Mouse (Mus musculus): ENCODE data around the gene Arpc2. TPM values are rescaled to one million over a fixed set of nuclear protein-coding genes. Genes with fewer than 3 reads are reported as not detected.

The Arpc2 gene
- 100 to 1,000 TPM; 611 to 878 (median 637) TPM for polyA plus RNA-seq (2017; shearing (Covaris generic))

GRCm38 (mm10) chr1:74235938-74236589 lies at the start of gene Arpc2:
Gene Arpc2 (plus strand): TSS chr1:74236084.
- peak; percentile 77 for ATAC-seq

DNA sequence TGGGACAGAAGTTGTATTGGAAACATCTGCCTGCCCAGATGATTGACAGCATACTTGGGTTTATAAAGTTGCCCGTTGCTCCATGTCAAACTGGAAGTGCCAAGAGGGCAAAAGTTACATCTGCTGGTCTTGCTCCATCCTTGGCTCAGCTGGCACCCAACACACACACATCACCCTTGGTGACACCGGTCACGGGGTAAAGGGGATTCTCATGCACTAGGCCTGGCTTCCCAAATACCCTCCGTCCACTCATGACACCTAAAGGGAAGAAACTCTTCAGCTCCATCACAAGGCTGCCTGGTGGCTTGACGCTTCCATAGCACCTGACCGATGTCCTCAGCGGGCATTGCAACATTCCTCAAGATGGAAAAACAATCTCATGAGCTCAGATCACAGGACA lies 45.4 kb upstream of the Arpc2 start:
- ATAC-seq = no peak

- no peak for ATAC-seq
Measured at GRCm38 (mm10) chr1:74192711-74193110, 43.2 kb upstream of the Arpc2 start.

DNA sequence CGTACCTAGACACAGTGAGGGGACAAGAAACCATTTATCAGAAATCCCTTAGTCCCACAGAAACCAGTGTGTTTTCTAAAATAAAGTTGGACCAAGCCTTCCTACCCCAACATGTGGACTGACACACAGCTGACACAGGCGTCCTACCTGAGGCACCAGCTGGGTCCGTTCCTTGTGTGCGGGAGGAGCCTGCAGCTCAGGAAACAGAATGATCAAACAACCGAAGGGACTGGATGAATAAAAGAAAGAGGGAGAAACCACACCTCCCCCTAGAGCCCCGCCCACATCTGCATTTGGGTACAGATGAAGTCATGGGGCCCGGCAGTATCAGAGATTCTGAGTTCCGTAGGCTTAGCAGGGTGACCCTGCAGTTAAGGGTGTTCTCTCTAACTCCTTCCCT lies 41.4 kb upstream of the Arpc2 start, which contains the start of gene Cxcr1:
Gene Cxcr1 (minus strand): TSS at position 187 of the 400 bp plus-strand sequence.
- no peak for ATAC-seq

DNA sequence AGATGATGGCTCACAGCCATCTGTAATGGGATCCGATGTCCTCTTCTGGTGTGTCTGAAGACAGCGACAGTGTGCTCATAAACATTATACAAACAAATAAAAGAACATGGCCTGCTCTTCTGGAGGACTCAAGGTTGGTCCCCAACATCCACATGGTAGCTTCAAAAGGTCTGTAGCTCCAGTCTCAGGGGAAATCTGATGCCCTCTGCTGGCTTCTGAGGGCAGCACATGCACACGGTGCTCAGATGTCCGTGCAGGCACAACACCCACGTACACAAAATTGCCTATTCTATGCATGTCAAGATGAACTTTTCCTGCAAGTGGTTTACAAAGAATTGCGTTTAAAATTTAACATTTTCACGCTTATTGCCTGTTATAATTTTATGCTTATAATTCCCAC lies 39.9 kb upstream of the Arpc2 start:
- ATAC-seq = no peak

DNA sequence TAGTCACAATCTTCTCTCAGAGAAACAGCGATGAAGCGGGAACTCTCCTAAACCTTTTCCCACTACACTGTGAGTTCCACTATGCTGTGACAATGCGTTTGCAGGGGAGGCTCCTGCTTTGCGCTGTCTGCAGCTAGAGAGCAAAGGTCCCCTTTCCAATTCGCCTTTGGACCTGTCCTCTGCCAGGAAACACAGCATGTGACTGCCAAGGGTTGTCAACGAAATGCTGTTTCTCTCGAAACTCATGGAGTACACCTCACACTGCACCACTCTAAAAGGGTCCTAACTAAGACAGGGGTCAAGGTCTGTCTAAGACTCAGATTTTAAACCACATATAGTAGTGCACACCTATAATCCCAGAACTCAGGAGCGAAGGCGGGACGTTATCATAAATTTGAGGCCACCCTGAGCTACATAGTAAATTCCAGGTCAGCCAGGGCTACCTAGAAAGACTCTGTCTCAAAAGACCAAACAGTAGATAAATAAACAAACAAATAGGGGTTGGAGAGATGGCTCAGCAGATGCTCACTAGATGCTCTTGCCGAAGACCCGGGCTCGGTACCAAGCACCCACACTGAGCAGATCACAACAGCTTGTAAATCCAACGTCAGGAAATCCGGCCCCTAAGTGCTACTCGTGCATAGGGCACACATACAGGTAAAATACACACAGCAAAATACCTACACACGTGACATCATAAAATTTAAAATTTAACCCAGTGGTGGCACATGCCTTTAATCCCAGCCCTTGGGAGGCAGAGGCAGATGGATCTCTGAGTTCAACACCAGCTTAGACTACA lies 39.1 kb upstream of the Arpc2 start:
- ATAC-seq = no peak

DNA sequence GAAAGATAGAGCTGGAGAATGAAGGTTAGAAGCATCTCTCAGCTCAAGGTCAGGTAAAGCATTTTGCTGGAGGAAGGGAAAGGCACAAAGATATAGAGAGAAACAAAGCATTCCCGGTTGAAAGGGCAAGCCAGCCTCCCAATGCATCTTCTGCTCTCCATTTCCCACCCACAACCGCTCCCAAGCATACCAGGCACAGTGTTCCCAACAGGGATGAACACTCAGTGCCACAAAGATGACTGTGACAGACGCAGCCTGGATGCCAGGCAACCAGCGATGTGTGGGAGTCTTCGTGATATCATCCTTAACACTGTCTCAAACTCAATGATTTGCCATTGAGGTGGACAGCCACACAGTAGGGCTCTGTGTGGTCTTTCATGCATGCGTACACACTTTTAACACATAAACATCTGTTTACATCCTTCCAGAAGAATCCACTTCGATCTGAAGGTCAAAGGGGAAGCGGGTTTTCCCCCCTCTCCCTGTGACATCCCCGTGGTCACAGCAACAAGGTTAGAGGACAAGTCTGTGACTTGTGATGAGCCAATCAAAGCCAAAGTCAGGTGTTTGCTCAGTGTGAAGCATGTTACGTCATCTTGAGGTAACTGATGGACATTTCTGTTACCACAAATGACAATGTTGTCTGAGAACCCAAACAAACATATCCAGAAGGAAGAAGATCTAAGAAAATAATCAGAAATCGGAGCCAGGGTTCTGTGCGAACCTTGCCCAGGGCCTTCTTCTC lies 38.0 kb upstream of the Arpc2 start:
- no peak for ATAC-seq

GRCm38 (mm10) chr1:74199046-74199445 lies 36.8 kb upstream of the Arpc2 start:
- ATAC-seq = no peak

DNA sequence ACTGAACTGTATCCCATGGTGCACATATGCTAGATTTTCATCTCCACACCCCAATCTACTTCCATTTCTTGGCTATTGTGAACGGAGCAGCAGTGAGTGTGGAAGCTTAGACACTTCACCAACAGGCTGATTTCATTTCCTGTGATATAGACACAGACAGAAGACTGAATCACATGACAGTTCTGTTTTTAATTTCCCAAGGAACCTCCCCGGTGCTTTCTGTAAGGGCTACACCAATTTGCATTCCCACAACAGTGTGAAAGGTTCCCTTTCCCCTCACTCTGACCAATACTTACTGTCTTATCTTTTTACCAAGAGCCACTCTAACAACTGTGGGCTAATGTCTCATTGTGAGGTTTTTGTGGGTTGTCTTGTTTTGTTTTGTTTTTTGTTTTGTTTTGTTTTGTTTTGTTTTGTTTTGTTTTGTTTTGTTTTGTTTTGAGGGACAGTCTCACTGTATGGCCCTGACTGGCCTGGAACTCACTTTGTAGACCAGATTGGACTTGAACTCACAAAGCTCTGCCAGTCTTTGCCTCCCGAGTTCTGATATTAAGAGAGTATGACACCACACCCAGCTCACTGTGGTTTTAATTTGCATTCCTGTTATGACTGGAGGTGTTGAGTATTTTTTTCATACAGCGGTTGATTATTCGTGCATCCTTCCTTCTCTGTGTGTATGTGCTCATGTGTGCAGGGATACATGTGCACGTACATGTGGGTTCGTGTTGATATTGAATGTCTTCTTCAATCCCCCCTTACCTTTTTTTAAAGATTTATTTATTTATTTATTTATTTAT lies 34.6 kb upstream of the Arpc2 start:
- ATAC-seq = peak; percentile 77

GRCm38 (mm10) chr1:74203457-74203856 lies 32.4 kb upstream of the Arpc2 start:
- ATAC-seq = no peak

DNA sequence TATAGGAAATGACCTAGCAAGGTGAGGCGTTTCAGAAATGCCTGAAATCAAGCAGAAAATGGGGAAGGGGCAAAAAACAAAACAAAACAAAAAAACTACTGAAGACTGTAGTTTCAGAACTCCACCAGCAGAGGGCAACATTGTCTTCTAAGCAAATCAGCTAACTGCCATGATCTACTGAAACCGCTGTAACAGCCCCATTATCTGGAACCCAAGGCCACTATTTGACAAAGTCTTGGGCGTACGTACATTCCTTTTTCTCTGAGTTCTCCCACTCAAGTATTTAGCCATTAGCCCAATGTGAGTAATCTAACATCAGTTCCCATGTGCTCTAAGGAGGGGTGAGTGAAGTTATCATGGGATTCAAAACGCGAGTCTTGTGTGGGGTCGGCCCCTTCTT lies 30.0 kb upstream of the Arpc2 start:
- ATAC-seq = peak; percentile 36

DNA sequence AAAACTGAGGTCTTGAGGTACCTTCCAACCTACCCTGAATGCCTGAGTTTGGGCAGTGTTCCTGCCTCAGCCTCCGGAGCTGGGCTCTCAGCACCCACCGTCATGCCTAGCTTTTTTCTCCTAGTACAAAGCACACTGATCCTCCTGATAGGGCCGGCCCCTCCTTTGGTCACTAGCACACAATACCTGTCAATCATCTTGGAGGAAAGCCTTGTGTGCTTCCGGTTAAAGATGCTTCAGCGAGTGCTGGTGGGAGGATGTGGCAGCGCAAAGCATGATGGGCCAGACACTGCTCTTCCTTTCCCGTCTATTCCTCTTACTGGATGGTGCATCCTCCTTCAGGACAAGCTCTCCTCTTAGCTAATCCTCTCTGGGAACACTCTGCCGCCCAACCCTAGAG lies 29.2 kb upstream of the Arpc2 start:
- ATAC-seq = no peak

- ATAC-seq = no peak
Measured at GRCm38 (mm10) chr1:74207906-74208305, 28.0 kb upstream of the Arpc2 start.

GRCm38 (mm10) chr1:74208941-74209340 lies 26.9 kb upstream of the Arpc2 start:
- no peak for ATAC-seq

DNA sequence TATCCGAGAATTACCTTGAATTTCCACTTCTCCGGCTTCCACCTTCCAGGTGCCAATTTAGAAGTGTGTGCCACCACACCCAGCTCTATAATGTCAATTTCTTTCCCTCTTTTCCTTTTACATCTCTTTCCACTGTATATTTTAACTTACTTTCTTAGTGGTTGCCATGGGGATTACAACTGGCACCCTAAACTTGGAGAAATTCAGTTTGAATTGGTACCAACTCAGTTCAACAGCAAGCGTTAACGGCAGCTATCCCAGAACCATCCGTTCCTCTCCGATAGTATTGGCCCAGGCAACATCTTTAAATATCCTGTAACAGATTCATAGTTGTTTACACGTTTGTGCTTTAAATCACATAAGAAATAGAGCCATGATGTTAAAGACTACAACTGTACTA lies 16.0 kb upstream of the Arpc2 start:
- ATAC-seq = no peak

- peak; percentile 100 for ATAC-seq
Measured at GRCm38 (mm10) chr1:74227317-74227716, 8.6 kb upstream of the Arpc2 start.

DNA sequence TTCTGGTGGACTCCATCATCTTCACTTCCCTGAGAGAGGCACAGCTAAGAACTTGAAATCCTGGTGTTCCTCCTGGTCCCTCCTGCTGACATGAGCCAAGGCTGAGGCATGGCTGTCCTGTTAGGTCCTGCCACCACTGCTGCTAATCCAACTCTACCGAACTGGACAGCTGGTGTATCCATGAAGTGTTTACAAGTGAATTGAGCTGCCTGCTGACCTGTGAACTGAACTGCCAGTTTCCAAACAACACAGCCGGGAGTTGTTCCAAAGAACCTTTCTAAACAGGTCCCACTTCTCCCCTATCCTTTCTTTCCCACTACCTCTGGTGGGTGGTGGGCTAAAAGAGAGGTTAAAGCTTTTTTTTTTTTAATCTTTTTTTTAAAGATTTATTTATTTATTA lies 5.9 kb upstream of the Arpc2 start:
- no peak for ATAC-seq

- ATAC-seq = no peak
Measured at GRCm38 (mm10) chr1:74230992-74231391, 4.9 kb upstream of the Arpc2 start.

- ATAC-seq = peak; percentile 20
Measured at GRCm38 (mm10) chr1:74236590-74237317, 870 bp downstream of the Arpc2 start.

DNA sequence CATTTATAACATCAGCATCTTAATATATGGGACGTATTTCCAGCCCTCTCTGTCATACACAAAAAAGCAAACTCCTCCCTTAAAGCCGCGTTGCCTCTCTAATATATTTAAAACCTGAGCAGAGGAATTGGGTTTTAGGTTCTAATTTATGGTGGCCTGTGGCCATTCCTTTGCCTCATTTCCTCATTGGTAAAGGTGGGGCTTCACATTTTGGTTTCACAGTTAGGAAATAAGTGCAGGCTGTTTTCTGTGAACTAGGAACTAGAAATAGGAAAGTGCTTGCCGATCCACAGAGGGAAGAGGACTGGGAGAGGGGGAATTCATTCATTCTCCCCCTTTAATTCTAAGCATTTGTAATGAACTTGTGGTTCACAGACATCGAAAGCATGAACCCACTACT lies 1.8 kb downstream of the Arpc2 start:
- no peak for ATAC-seq

- ATAC-seq = peak; percentile 4
Measured at GRCm38 (mm10) chr1:74238136-74238535, 2.3 kb downstream of the Arpc2 start.

DNA sequence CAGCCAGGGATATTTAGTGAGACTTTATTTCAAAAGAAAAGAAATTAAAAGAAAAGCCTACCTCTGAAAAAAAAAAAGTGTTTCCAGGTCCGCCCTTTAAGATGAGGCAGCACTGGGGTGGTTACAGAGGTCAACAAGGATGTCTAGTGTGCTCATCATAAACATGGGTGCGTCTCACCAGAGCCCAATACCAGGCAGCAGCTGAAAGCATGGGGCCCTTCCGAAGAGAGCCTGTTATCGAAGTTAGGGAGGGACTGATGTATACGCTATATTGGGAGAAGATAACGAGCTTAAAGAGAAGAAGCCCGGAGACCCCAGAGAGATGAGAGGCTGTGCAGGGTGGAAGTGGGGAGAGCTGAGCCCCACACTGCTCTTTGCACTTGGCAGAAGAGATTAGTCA lies 3.3 kb downstream of the Arpc2 start:
- peak; percentile 42 for ATAC-seq
